Mouse (Mus musculus): ENCODE data around the gene Dhrs13. TPM values are rescaled to one million over a fixed set of nuclear protein-coding genes. Genes with fewer than 3 reads are reported as not detected.

Dhrs13 gene
- 3.1 and 3.9 TPM in 2 replicates for polyA plus RNA-seq (2012; rRNA removed)

DNA sequence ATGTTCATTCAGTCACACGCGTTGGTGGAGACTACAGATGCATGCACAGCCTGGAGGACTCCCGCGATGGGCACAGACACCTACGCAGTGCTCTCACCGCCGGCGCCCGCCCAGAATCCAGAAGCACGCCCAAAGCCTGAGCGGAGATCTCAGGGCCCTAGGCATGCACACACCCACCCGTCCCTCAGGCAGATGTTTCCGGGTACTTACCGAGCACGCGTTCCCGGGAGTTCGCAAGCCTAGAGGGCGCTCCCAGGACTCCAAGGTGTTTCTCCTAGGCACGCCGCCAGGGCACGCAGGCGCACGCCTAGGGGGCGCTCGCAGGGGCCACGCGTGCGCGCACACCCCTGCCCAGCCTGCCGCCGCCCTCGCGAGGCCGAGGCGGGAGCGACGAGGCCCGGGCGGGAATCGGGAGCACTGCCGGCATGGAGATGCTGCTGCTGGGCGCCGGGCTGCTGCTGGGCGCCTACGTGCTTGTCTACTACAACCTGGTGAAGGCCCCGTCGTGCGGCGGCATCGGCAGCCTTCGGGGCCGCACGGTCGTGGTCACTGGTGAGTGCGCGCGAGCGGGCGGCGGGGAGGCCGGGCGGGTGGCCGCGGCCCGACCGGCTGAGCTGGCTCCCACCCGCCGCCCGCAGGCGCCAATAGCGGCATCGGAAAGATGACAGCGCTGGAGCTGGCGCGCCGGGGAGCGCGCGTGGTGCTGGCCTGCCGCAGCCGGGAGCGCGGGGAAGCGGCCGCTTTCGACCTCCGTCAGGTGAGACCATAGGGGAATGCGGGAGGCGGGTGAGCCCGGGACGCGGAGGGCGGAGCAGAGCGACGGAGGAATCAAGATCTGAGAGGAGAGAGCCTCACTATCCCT lies at the start of gene Dhrs13:
Gene Dhrs13, plus strand, starts transcription at position 334 of the 862 bp plus-strand sequence.
- under 1% methylated on average over 96 of the region's 96 CpGs for WGBS
- Histone ChIP-seq H3K36me3 (ENCODE audit: control insufficient read depth, insufficient read depth, low read length) (peaks cover 11% of the 10 kb centered on the region), H3K4me1 (ENCODE audit: control insufficient read depth, insufficient read depth, insufficient read length) (peaks cover 5% of the 10 kb centered on the region), H3K27ac (ENCODE audit: insufficient read depth, low read length) (peak within 1 kb of the TSS; percentile 21; the same call in 1 of the 2 replicates), H3K4me3 (ENCODE audit: extremely low read depth, insufficient read depth, insufficient read length) (peak within 1 kb of the TSS; percentile 68), H3K27me3 (ENCODE audit: control insufficient read depth, insufficient read depth, low read length) (no peaks in the 10 kb centered on the region)
- TF ChIP-seq CTCF (IDR thresholded peaks at IDR 0.05; ENCODE audit: extremely low read depth, insufficient read depth, insufficient read length, insufficient replicate concordance): peak; percentile 75
- no peak for TF ChIP-seq POLR2A (IDR thresholded peaks at IDR 0.05; ENCODE audit: low read depth, low read length)
- DNase-seq (ENCODE audit: low read depth in 1 of 2, low spot score in 2 of 2): peak; percentile 47 to 82

DNA sequence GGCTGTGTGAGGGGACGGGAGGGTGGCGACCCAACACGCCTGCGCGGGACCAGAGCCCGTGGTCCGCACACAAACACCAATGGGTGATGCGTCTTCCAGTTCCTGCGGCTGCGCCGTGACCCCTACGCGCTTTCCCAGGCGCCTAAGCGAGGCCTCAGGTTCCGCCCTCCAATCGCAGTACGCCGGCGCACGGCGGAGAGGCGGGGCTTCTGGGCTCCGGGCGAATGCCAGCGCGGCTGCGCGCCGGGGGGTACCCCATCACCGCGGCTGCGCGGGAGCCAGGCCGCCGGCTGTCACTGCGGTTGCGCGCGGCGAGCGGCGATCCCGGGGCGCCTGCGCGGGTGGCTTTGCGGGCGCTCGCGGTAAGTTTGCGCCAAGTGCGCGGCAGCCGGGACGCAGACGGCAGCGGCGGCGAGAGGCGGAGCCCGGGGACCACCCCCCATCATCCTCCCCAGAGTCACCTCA lies 49.6 kb upstream of the Dhrs13 start, which contains the start of gene Phf12:
Gene Phf12, plus strand, starts transcription at position 314 of the 465 bp plus-strand sequence.
- peak; percentile 53 for TF ChIP-seq POLR2A (IDR thresholded peaks at IDR 0.05; ENCODE audit: low read depth, low read length)
- TF ChIP-seq CTCF (IDR thresholded peaks at IDR 0.05; ENCODE audit: extremely low read depth, insufficient read depth, insufficient read length, insufficient replicate concordance): no peak
- peak within 1 kb of the TSS; percentile 99 for H3K27ac ChIP-seq (ENCODE audit: insufficient read depth, low read length)
- peaks cover 7% of the 10 kb centered on the region; the same call in 1 of the 2 replicates for H3K4me1 ChIP-seq (ENCODE audit: control insufficient read depth, insufficient read depth, insufficient read length)
- DNase-seq (ENCODE audit: low read depth in 1 of 2, low spot score in 2 of 2): peak; percentile 99
- under 1% methylated on average over 62 of the region's 62 CpGs for WGBS
- no peaks in the 10 kb centered on the region for H3K27me3 ChIP-seq (ENCODE audit: control insufficient read depth, insufficient read depth, low read length)
- H3K36me3 ChIP-seq (ENCODE audit: control insufficient read depth, insufficient read depth, low read length): no peaks in the 10 kb centered on the region
- peak within 1 kb of the TSS; percentile 89 for H3K4me3 ChIP-seq (ENCODE audit: extremely low read depth, insufficient read depth, insufficient read length)

DNA sequence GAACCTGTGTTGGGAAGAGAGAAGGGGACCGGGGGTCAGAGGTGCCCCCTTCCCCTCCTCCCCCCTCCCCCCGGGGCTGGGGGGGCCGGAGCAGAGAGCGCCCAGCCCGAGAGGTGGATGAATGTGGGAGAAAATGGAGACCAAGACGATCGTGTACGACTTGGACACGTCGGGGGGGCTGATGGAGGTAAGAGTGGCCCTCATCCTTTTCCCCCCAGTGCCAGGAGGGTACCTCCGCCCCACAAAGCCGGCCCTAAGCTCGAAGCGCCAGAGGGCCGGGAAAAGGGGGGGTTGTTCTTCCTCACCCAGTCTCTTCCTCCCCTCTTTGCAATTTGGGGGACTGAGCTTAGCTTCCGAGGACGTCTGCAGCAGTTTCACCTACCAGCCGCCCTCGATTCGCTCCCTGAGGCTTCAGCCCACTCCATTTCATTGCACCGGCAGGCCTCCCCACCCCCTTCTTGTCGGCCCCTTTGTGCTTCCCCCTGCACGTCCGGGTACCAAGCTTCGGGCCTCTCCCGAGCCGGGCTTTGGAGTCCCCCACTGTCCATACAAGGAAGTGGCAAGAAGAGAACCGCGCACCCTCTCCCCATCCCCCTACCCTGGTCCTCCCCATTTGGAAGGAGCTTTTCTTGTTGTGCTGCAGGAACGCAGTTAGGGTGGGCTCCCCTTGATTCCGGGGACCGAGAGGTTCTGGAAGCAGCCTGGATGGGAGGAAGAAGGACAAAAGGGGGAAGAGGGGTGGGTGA lies 48.7 kb upstream of the Dhrs13 start:
- Histone ChIP-seq H3K4me1 (ENCODE audit: control insufficient read depth, insufficient read depth, insufficient read length) (peaks cover 7% of the 10 kb centered on the region; the same call in 1 of the 2 replicates), H3K27ac (ENCODE audit: insufficient read depth, low read length) (peak overlapping the region; percentile 96), H3K27me3 (ENCODE audit: control insufficient read depth, insufficient read depth, low read length) (no peaks in the 10 kb centered on the region), H3K4me3 (ENCODE audit: extremely low read depth, insufficient read depth, insufficient read length) (peak overlapping the region; percentile 89), H3K36me3 (ENCODE audit: control insufficient read depth, insufficient read depth, low read length) (peaks cover 1% of the 10 kb centered on the region; the same call in 1 of the 2 replicates)
- under 1% methylated on average over 27 of the region's 32 CpGs for WGBS
- DNase-seq (ENCODE audit: low read depth in 1 of 2, low spot score in 2 of 2): peak; percentile 19 to 56
- TF ChIP-seq POLR2A (IDR thresholded peaks at IDR 0.05; ENCODE audit: low read depth, low read length): no peak
- no peak for TF ChIP-seq CTCF (IDR thresholded peaks at IDR 0.05; ENCODE audit: extremely low read depth, insufficient read depth, insufficient read length, insufficient replicate concordance)

DNA sequence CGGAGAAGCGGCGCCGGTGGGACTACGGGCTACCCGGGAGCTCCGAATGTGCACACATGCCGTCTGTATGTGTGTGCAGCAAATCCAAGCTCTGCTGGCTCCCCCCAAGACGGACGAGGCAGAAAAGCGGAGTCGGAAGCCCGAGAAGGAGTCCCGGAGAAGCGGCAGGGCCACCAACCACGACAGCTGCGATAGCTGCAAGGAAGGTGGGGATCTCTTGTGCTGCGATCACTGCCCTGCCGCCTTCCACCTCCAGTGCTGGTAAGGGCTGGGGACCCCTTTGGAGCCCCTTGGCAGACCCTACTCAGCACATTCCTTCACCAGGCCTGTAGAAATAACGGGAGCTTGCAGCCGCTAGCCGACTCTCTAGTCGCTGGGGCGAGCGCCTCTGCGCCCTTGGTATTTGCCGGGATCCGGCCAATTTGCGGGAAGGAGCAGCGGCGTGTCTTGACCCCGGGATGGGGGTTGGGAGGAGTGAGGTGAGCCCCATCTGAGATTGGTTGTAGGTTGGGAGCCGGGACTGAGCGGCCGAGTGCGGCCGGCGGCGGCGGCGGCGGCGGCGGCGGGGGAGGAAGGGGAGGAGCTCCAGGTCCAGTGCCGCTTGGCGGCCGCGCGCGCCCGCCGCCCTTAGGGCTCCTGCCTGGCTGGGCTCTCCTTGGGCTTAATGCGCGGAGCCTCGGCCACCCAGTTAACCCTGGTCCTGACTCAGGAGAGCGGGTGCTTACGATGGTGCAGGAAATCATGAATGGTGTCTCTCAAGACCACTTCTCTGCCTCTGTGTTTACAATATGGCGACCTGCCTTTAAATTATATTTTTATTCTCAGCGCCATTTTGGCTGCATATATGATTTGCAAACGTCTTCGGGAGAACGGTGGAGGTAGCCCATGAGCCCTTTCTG lies 47.9 kb upstream of the Dhrs13 start:
- Histone ChIP-seq H3K27ac (ENCODE audit: insufficient read depth, low read length) (peak overlapping the region; percentile 96), H3K27me3 (ENCODE audit: control insufficient read depth, insufficient read depth, low read length) (no peaks in the 10 kb centered on the region), H3K4me3 (ENCODE audit: extremely low read depth, insufficient read depth, insufficient read length) (peak overlapping the region; percentile 89), H3K4me1 (ENCODE audit: control insufficient read depth, insufficient read depth, insufficient read length) (peaks cover 7% of the 10 kb centered on the region; the same call in 1 of the 2 replicates), H3K36me3 (ENCODE audit: control insufficient read depth, insufficient read depth, low read length) (peaks cover 6% of the 10 kb centered on the region)
- peak; percentile 25; the same call in 1 of the 2 replicates for TF ChIP-seq POLR2A (IDR thresholded peaks at IDR 0.05; ENCODE audit: low read depth, low read length)
- no peak for TF ChIP-seq CTCF (IDR thresholded peaks at IDR 0.05; ENCODE audit: extremely low read depth, insufficient read depth, insufficient read length, insufficient replicate concordance)
- WGBS: under 1% methylated on average over 60 of the region's 63 CpGs
- peak; percentile 33 to 59 for DNase-seq (ENCODE audit: low read depth in 1 of 2, low spot score in 2 of 2)

DNA sequence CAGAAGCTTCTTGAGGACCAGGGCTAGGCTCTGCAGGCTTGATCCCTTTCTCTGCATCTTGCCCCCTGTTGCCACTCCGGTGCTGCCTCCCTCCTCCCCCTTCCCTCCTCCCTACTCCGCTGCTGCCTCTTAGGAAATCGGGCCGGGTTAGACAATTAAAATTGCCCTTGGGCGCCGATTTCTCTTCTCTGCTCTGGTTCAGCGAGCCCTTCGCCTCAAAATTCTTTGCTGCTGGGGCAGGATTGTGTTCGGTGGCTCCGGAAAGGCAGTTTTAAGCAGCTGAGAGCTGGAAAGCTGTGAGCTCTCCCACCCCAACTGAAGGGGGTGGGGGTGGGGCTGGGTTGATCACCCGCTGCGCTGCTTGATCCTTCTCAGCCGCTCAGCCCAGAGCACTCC lies 47.2 kb upstream of the Dhrs13 start:
- WGBS: 3% methylated on average over 13 of the region's 13 CpGs
- Histone ChIP-seq H3K4me3 (ENCODE audit: extremely low read depth, insufficient read depth, insufficient read length) (peak overlapping the region; percentile 89), H3K4me1 (ENCODE audit: control insufficient read depth, insufficient read depth, insufficient read length) (peaks cover 7% of the 10 kb centered on the region; the same call in 1 of the 2 replicates), H3K27me3 (ENCODE audit: control insufficient read depth, insufficient read depth, low read length) (no peaks in the 10 kb centered on the region), H3K36me3 (ENCODE audit: control insufficient read depth, insufficient read depth, low read length) (peaks cover 9% of the 10 kb centered on the region), H3K27ac (ENCODE audit: insufficient read depth, low read length) (peak overlapping the region; percentile 96)
- DNase-seq (ENCODE audit: low read depth in 1 of 2, low spot score in 2 of 2): peak in 1 of 2 experiments; percentile 22
- TF ChIP-seq CTCF (IDR thresholded peaks at IDR 0.05; ENCODE audit: extremely low read depth, insufficient read depth, insufficient read length, insufficient replicate concordance): no peak
- TF ChIP-seq POLR2A (IDR thresholded peaks at IDR 0.05; ENCODE audit: low read depth, low read length): no peak
